Mouse (Mus musculus): Measurements from ENCODE around the gene Tbc1d24. TPM values are rescaled to one million over a fixed set of nuclear protein-coding genes. Genes with fewer than 3 reads are reported as not detected.

Tbc1d24 gene
- polyA plus RNA-seq, 1 experiment = 62.7 TPM

GRCm38 (mm10) chr17:24126801-24127200, 78.6 kb downstream of the Tbc1d24 start:
- Histone ChIP-seq H3K27ac (ENCODE audit: insufficient read depth, low read length) (no peak overlapping the region), H3K4me1 (ENCODE audit: control insufficient read depth, insufficient read depth, low read length) (peaks cover 1% of the 10 kb centered on the region; the same call in 1 of the 2 replicates), H3K4me3 (ENCODE audit: insufficient read depth, low read length) (no peak overlapping the region)
- TF ChIP-seq CTCF (IDR thresholded peaks at IDR 0.05; ENCODE audit: extremely low read depth, insufficient read depth, low read length) (no peak), POLR2A (IDR thresholded peaks at IDR 0.05; ENCODE audit: extremely low read depth, insufficient read depth, low read length) (no peak)

Other genes with a start within 250 kb of the Tbc1d24 start
- gene Prss30, start 225.0 kb downstream of the Tbc1d24 start, polyA plus RNA-seq (2012; rRNA removed) = 0.46 and 0.47 TPM in 2 replicates
- 1.6 and 1.7 TPM in 2 replicates for gene Prss22, start 207.5 kb downstream of the Tbc1d24 start, polyA plus RNA-seq (2012; rRNA removed)
- gene Prss27, start 167.4 kb downstream of the Tbc1d24 start, polyA plus RNA-seq (2012; rRNA removed) = 0.08 TPM in 1 of 2 replicates, not detected in the other
- gene Kctd5, start 132.1 kb downstream of the Tbc1d24 start, polyA plus RNA-seq (2012; rRNA removed) = 23.5 and 25.1 TPM in 2 replicates
- gene Pdpk1, start 54.6 kb downstream of the Tbc1d24 start, polyA plus RNA-seq (2012; rRNA removed) = 42.5 and 44.8 TPM in 2 replicates
- gene Amdhd2, start 41.8 kb downstream of the Tbc1d24 start, polyA plus RNA-seq (2012; rRNA removed) = 33.6 and 36.5 TPM in 2 replicates
- gene Atp6v0c, start 35.9 kb downstream of the Tbc1d24 start, polyA plus RNA-seq (2012; rRNA removed) = 2,699 and 2,818 TPM in 2 replicates
- 5.5 and 6.8 TPM in 2 replicates for gene Ntn3, start 4.0 kb upstream of the Tbc1d24 start, polyA plus RNA-seq (2012; rRNA removed)
- gene Tedc2, start 15.3 kb upstream of the Tbc1d24 start, polyA plus RNA-seq (2012; rRNA removed) = 17.0 and 19.0 TPM in 2 replicates
- gene Ccnf, start 45.9 kb upstream of the Tbc1d24 start, polyA plus RNA-seq (2012; rRNA removed) = 4.4 and 4.8 TPM in 2 replicates
- 0.86 and 1.3 TPM in 2 replicates for gene Abca17, start 145.5 kb upstream of the Tbc1d24 start, polyA plus RNA-seq (2012; rRNA removed)
- gene Abca3, start 146.4 kb upstream of the Tbc1d24 start, polyA plus RNA-seq (2012; rRNA removed) = 52.2 and 52.7 TPM in 2 replicates
- 264 and 280 TPM in 2 replicates for gene Rnps1, start 209.0 kb upstream of the Tbc1d24 start, polyA plus RNA-seq (2012; rRNA removed)
- gene Eci1, start 221.1 kb upstream of the Tbc1d24 start, polyA plus RNA-seq (2012; rRNA removed) = 55.4 and 55.9 TPM in 2 replicates
- 19.0 and 20.7 TPM in 2 replicates for gene Dnase1l2, start 237.5 kb upstream of the Tbc1d24 start, polyA plus RNA-seq (2012; rRNA removed)

Data from cortical plate, adult 2 months (tissue).